Mouse (Mus musculus): ENCODE data around the gene Tspan5. TPM values are rescaled to one million over a fixed set of nuclear protein-coding genes. Genes with fewer than 3 reads are reported as not detected.

Gene Tspan5
- total and polyA plus RNA-seq, 2 experiments from 2014 or later: 7.7 to 25.4 TPM

DNA sequence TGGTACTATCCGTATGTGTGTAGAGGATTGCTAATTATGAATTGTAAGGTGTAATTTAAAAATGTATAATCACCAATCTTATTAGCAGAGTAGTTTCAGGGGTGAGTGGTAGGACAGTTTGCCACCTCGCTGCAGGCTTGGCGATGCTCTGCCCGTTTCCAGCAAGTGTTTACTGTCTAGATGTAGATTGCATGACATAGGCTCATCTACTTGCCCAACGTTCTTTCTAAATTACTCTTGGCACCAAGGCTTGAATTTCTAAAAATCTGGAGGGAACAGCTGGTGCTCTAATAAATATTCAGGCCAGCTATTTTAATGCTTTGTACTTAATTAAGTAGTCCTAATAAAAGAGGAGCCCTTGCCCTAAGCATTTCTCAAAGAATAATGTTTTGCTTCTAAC, 12.3 kb downstream of the Tspan5 start:
- no peak overlapping the region for H3K27ac ChIP-seq (ENCODE audit: low read depth)
- H3K4me3 ChIP-seq (ENCODE audit: low read depth, low read length): no peak overlapping the region
- no peaks in the 10 kb centered on the region for H3K9me3 ChIP-seq (replicated peaks; ENCODE audit: control insufficient read depth, low read length)
- WGBS: 88% methylated on average over 5 of the region's 5 CpGs
- H3K4me1 ChIP-seq (ENCODE audit: control insufficient read depth, insufficient read depth): no peaks in the 10 kb centered on the region
- no peaks in the 10 kb centered on the region for H3K27me3 ChIP-seq (ENCODE audit: control insufficient read depth, insufficient read depth, low read length)
- TF ChIP-seq EP300 (IDR thresholded peaks at IDR 0.05; ENCODE audit: low read depth) (no peak), CTCF (IDR thresholded peaks at IDR 0.05; ENCODE audit: low read depth) (no peak)
- no peak overlapping the region for H3K9ac ChIP-seq (replicated peaks; ENCODE audit: low read depth, low read length)
- H3K36me3 ChIP-seq (replicated peaks; ENCODE audit: control insufficient read depth, insufficient read depth, low read length): no peaks in the 10 kb centered on the region
- no peak for ATAC-seq (ENCODE audit: insufficient read depth, low read depth)
- H3K4me2 ChIP-seq (ENCODE audit: low read depth, low read length): no peak overlapping the region
- DNase-seq (ENCODE audit: low spot score): no peak

DNA sequence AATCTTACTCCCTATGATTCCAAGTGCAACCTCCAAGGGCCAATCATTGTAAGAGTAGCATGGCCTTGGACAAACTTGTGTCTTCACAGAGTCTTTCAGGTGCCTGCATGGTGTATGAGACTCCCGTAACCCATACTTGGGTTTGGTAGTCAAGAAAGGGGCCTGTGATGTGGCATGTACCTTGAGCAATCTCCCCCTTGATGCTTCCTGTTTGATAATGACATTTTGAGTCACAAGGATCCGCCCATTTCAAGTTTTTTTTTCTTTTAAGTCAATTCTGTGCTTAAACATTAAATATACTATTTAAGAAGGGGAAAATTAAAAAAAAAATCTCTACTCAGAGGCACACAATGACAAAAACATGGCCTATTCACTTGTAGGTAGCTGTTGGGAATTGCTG, 15.3 kb downstream of the Tspan5 start:
- no peak overlapping the region for H3K4me2 ChIP-seq (ENCODE audit: low read depth, low read length)
- TF ChIP-seq CTCF (IDR thresholded peaks at IDR 0.05; ENCODE audit: low read depth): no peak
- H3K4me3 ChIP-seq (ENCODE audit: low read depth, low read length): no peak overlapping the region
- 84% methylated on average over 2 of the region's 2 CpGs for WGBS
- no peak overlapping the region for H3K9ac ChIP-seq (replicated peaks; ENCODE audit: low read depth, low read length)
- no peaks in the 10 kb centered on the region for H3K36me3 ChIP-seq (replicated peaks; ENCODE audit: control insufficient read depth, insufficient read depth, low read length)
- no peak for DNase-seq (ENCODE audit: low spot score)
- H3K9me3 ChIP-seq (replicated peaks; ENCODE audit: control insufficient read depth, low read length): no peaks in the 10 kb centered on the region
- no peaks in the 10 kb centered on the region for H3K27me3 ChIP-seq (ENCODE audit: control insufficient read depth, insufficient read depth, low read length)
- H3K27ac ChIP-seq (ENCODE audit: low read depth): no peak overlapping the region
- H3K4me1 ChIP-seq (ENCODE audit: control insufficient read depth, insufficient read depth): no peaks in the 10 kb centered on the region
- no peak for ATAC-seq (ENCODE audit: insufficient read depth, low read depth)

DNA sequence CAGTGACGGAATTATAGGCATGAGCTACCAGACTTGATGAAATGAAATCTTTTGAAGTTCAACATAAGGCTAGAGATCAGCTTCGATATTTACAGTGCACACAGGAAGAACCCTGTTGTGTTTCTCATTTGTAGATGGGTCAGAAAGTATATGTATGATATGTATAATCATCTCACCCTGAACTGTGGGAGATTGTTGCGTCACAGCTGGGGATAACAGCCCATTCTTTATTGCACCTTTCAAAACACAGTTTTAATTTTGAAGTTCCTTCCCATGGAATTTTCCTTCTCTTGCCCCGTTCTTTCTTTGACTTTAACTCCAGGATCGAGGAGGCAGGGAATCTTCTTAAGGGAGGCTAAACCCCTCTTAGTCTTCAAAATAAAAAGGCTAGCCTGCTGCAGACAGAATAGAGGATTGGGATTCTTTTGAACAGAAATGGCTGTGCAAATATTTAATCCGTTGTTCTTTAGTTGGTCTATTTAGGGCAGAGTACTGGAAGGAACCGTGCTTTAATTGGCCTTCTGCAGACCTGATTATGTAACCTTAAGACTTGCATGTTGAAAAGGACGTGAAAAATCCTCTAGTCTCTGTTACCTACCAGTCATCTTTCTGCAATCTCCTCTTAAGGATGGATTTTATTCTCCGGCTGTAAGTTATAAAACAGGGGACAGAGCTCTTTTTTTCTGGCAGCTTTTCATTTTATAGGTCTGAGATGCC, 18.1 kb downstream of the Tspan5 start:
- no peaks in the 10 kb centered on the region for H3K4me1 ChIP-seq (ENCODE audit: control insufficient read depth, insufficient read depth)
- TF ChIP-seq EP300 (IDR thresholded peaks at IDR 0.05; ENCODE audit: low read depth) (no peak), CTCF (IDR thresholded peaks at IDR 0.05; ENCODE audit: low read depth) (no peak)
- H3K4me2 ChIP-seq (ENCODE audit: low read depth, low read length): no peak overlapping the region
- no peak overlapping the region for H3K9ac ChIP-seq (replicated peaks; ENCODE audit: low read depth, low read length)
- no peaks in the 10 kb centered on the region for H3K9me3 ChIP-seq (replicated peaks; ENCODE audit: control insufficient read depth, low read length)
- no peak for DNase-seq (ENCODE audit: low spot score)
- H3K4me3 ChIP-seq (ENCODE audit: low read depth, low read length): no peak overlapping the region
- no peak for ATAC-seq (ENCODE audit: insufficient read depth, low read depth)
- H3K27ac ChIP-seq (ENCODE audit: low read depth): no peak overlapping the region
- no peaks in the 10 kb centered on the region for H3K36me3 ChIP-seq (replicated peaks; ENCODE audit: control insufficient read depth, insufficient read depth, low read length)
- 67% methylated on average over 9 of the region's 9 CpGs for WGBS
- H3K27me3 ChIP-seq (ENCODE audit: control insufficient read depth, insufficient read depth, low read length): no peaks in the 10 kb centered on the region

DNA sequence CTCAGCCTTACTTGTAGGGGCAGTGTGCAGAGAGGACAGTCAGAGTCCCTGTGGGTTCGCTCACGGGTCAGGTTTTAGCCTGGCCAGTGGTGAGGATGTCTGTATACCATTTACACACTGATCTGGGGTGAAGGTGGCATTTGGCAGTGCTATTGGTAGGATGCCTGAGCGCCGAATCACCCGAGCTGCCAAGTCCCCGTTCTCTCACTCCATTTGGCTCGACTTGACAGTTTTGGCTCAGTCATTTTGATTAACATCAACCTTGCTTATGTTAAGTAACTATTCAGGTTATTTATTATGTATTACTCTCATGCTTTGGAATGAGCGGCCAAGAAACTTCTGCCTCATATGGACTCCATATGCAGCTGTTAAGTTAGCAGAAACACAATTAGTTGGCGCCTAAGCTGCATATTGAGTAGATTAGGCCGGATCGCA, 18.7 kb downstream of the Tspan5 start:
- H3K4me3 ChIP-seq (ENCODE audit: low read depth, low read length): no peak overlapping the region
- WGBS: 78% methylated on average over 11 of the region's 11 CpGs
- no peak overlapping the region for H3K9ac ChIP-seq (replicated peaks; ENCODE audit: low read depth, low read length)
- no peak overlapping the region for H3K4me2 ChIP-seq (ENCODE audit: low read depth, low read length)
- no peak overlapping the region for H3K27ac ChIP-seq (ENCODE audit: low read depth)
- no peaks in the 10 kb centered on the region for H3K4me1 ChIP-seq (ENCODE audit: control insufficient read depth, insufficient read depth)
- no peak for TF ChIP-seq CTCF (IDR thresholded peaks at IDR 0.05; ENCODE audit: low read depth)
- TF ChIP-seq EP300 (IDR thresholded peaks at IDR 0.05; ENCODE audit: low read depth): no peak
- DNase-seq (ENCODE audit: low spot score) (no peak), ATAC-seq (ENCODE audit: insufficient read depth, low read depth) (no peak)
- no peaks in the 10 kb centered on the region for H3K9me3 ChIP-seq (replicated peaks; ENCODE audit: control insufficient read depth, low read length)
- H3K36me3 ChIP-seq (replicated peaks; ENCODE audit: control insufficient read depth, insufficient read depth, low read length): no peaks in the 10 kb centered on the region
- H3K27me3 ChIP-seq (ENCODE audit: control insufficient read depth, insufficient read depth, low read length): no peaks in the 10 kb centered on the region

DNA sequence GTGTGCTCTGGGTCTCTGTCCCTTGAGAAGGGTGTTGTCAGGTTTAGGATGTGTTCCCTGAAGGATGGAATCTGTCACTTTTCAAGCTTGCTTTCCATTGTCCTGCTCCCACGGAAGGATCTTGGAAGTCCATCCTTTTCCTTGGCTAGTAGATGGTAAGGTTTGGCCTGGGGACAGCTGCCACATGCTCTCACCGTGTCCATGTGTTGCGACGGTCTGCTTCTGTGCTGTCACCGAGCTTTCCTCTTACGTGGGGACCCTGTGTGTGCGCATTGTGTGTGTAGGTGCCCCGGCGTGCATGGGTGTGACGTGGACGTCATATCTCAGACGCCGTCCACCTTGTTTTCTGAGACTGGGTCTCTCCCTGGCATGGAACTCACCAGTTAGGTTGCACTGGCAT, 19.5 kb downstream of the Tspan5 start:
- Histone ChIP-seq H3K36me3 (replicated peaks; ENCODE audit: control insufficient read depth, insufficient read depth, low read length) (no peaks in the 10 kb centered on the region), H3K27me3 (ENCODE audit: control insufficient read depth, insufficient read depth, low read length) (no peaks in the 10 kb centered on the region), H3K4me2 (ENCODE audit: low read depth, low read length) (no peak overlapping the region), H3K9me3 (replicated peaks; ENCODE audit: control insufficient read depth, low read length) (no peaks in the 10 kb centered on the region), H3K4me1 (ENCODE audit: control insufficient read depth, insufficient read depth) (no peaks in the 10 kb centered on the region), H3K9ac (replicated peaks; ENCODE audit: low read depth, low read length) (no peak overlapping the region), H3K4me3 (ENCODE audit: low read depth, low read length) (no peak overlapping the region), H3K27ac (ENCODE audit: low read depth) (no peak overlapping the region)
- ATAC-seq (ENCODE audit: insufficient read depth, low read depth) (no peak), DNase-seq (ENCODE audit: low spot score) (no peak)
- TF ChIP-seq EP300 (IDR thresholded peaks at IDR 0.05; ENCODE audit: low read depth): no peak
- TF ChIP-seq CTCF (IDR thresholded peaks at IDR 0.05; ENCODE audit: low read depth): no peak
- WGBS: 89% methylated on average over 13 of the region's 13 CpGs

DNA sequence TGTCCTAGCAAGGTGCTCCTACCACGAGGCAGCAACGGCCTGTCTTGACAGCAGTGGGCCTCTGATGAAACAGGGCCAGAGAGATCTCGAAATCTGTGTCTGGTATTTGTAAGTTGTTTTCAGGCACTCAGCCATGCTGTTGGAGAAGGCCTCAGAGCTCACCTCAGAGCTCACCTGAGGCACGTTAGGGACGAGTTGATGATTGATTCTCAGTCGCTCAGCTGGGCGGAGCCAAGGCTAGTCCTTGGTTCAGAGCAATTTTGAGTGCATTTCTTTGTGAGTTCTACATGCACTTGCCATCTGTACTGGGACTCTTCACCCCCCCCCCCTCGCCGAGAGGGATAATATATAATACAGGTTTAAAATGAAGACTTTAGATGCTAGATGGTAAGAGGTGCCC, 21.9 kb downstream of the Tspan5 start:
- ATAC-seq (ENCODE audit: insufficient read depth, low read depth) (no peak), DNase-seq (ENCODE audit: low spot score) (no peak)
- 86% methylated on average over 9 of the region's 9 CpGs for WGBS
- Histone ChIP-seq H3K9me3 (replicated peaks; ENCODE audit: control insufficient read depth, low read length) (no peaks in the 10 kb centered on the region), H3K27ac (ENCODE audit: low read depth) (no peak overlapping the region), H3K4me3 (ENCODE audit: low read depth, low read length) (no peak overlapping the region), H3K4me2 (ENCODE audit: low read depth, low read length) (no peak overlapping the region), H3K27me3 (ENCODE audit: control insufficient read depth, insufficient read depth, low read length) (no peaks in the 10 kb centered on the region), H3K36me3 (replicated peaks; ENCODE audit: control insufficient read depth, insufficient read depth, low read length) (no peaks in the 10 kb centered on the region), H3K4me1 (ENCODE audit: control insufficient read depth, insufficient read depth) (peaks cover 4% of the 10 kb centered on the region; the same call in 1 of the 2 replicates), H3K9ac (replicated peaks; ENCODE audit: low read depth, low read length) (no peak overlapping the region)
- TF ChIP-seq CTCF (IDR thresholded peaks at IDR 0.05; ENCODE audit: low read depth): no peak
- no peak for TF ChIP-seq EP300 (IDR thresholded peaks at IDR 0.05; ENCODE audit: low read depth)
